Mouse (Mus musculus) lung, postnatal 0 days (tissue): ENCODE data around the gene Arhgap18.

Experiments
- CTCF ChIP-seq: IDR thresholded peaks from 2 replicates; pipeline ENCODE4 v1.5.1; 2016; ENCODE audit warnings: antibody characterized with exemption, mild to moderate bottlenecking
- EP300 ChIP-seq: IDR thresholded peaks from 2 replicates; pipeline ENCODE4 v1.6.1; 2016; ENCODE audit warnings: antibody characterized with exemption, mild to moderate bottlenecking, control low read depth

DNA sequence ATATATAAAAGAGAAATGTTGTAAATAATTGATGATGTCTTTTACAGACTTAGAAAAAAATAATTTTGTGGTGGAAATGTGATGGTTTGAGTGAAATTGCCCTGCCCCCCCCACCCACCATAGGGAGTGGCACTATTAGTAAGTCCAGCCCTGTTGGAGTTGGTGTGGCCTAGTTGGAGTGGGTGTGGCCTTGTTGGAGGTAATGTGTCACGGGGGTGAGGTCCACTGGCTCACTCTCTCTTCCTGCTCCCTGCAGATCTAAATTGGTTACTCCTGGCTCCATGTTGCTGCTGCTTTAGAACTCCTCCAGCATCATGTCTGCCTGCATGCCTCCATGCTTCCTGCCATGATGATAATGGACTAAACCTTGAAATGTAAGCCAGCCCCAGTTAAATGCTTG is 186.3 kb downstream of the Arhgap18 start:
- TF ChIP-seq CTCF (no peak), EP300 (no peak)
